Mouse (Mus musculus): Measurements from ENCODE around the gene Lair1. TPM values are rescaled to one million over a fixed set of nuclear protein-coding genes. Genes with fewer than 3 reads are reported as not detected.
"Not testable (repeated sequence)": the region's sequence is repeated elsewhere in the genome, so short reads cannot be mapped to it uniquely, and the experiment has no call there.

Lair1 gene
- total RNA-seq, 2 experiments from 2014 or later = 7.2 to 10.6 TPM

DNA sequence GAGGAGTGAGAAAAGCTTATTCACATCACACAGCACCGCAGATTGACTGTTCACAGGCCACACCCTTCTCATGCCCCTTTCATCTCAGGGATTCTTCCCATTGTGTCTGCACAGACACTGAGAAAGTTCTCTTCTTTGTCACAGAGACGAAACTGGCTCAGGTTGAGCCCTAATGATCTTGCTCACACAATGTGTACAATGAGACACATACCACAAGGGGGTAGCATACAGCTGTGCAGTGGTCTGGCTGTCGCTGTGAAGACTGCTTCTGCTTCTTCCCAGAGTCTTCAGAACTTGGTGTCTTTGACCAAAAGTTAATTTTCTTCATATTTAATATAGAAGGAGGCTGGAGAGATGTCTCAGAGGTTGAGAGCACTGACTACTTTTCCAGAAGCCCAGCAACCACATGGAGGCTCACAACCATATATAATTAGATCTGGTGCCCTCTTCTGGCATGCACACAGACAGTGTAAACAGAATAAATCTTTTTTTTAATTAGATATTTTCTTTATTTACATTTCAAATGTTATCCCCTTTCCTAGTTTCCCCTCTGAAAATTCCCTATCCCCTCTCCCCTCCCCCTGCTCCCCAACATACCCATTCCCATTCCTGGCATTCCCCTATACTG is 36.1 kb downstream of the Lair1 start:
- ATAC-seq (replicated peaks; ENCODE audit: low FRiP score, low TSS enrichment, poor library complexity, severe bottlenecking) = peak; percentile 100

DNA sequence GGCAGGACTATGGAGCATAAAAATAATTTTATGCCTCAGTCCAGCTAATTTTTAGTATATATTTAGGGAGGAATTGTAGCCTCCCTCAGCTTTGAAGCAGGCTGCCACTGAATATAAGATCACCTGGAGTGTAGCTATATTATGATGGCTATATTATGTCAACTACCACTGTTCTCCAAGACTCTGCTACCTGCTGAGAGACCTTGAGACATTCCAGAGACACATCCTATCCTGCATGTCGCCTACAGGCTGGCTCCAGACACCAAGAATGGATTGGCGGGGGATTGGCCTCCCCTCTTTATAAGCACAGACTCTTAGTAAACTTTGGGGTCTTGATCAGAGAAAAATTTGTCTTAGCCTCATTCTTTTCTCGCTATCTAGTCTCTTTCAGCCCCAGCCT is 58.4 kb downstream of the Lair1 start:
- not testable (repeated sequence) for ATAC-seq (replicated peaks; ENCODE audit: low FRiP score, low TSS enrichment, poor library complexity, severe bottlenecking)

DNA sequence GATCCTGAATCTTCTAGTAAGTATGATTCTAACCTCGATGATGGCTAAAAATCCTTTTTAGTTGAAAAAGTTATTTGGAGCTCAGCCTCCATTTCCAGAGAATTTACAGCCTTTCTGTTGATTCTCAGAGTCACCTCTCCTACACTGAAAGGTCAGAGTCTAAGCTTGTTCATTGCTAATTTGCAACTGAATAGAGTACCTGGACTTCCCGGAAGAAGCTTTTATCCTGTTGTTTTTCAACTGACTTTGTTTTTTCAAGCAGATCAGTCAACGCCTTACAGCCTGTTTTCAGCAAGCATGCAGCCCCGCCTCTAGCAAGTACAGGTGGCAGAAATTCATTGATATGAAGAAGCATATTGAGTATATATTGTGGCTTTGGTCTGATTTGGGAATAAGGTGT is 59.0 kb downstream of the Lair1 start:
- not testable (repeated sequence) for ATAC-seq (replicated peaks; ENCODE audit: low FRiP score, low TSS enrichment, poor library complexity, severe bottlenecking)

DNA sequence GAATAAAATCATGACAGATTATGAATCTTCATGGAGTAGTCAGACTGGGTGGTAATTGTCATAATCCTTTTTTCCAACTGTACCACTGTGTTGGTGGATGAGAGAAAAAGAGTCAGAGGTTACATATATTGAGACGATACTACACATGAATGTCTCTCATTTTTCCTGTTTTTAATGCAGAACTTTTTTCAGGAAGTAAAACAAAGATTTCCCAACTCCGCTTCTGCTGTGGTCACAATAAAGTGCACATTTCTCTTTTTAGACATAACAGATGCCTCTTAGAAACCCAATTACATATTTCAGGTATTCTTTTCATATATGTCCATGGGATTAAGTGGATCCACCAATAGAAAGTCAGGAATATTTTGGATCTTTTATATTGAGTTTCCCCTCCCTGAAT is 101.0 kb downstream of the Lair1 start:
- ATAC-seq (replicated peaks; ENCODE audit: low FRiP score, low TSS enrichment, poor library complexity, severe bottlenecking) = no peak

DNA sequence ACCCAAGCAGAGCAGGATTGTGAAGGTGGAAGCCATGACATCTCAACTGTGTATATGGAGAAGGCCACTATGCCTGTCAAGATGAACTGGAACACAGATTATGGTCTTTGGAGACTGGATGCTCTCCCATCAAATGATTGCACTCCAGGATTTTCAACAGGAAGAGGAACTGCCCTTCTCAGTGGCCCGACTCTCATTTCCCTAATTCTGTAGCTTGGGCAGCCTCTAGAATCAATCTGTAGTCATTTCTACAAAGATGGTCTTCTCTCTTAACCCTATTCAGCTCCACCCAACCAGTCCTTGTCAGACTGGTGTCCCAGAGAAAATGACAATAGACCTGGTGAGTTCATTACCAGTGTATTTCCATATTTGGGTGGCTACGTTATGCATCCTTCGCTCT is 105.6 kb downstream of the Lair1 start:
- ATAC-seq (replicated peaks; ENCODE audit: low FRiP score, low TSS enrichment, poor library complexity, severe bottlenecking) = no peak

Other genes with a start within 250 kb of the Lair1 start
- not detected in 2 replicates for gene Gm15448, start 237.5 kb downstream of the Lair1 start, total RNA-seq (2014; fragmentation: Nextera tagmentation)
- gene Gm15448, start 237.5 kb downstream of the Lair1 start, total RNA-seq (2017) = 1.4 TPM in 1 of 2 replicates, not detected in the other
- not detected in 2 replicates for gene Pira2, start 218.2 kb downstream of the Lair1 start, total RNA-seq (2014; fragmentation: Nextera tagmentation)
- gene Pira2, start 218.2 kb downstream of the Lair1 start, total RNA-seq (2017) = 0.19 TPM in 1 of 2 replicates, not detected in the other
- not detected in 2 replicates for gene Gm14548, start 165.1 kb downstream of the Lair1 start, total RNA-seq (2014; fragmentation: Nextera tagmentation)
- gene Gm14548, start 165.1 kb downstream of the Lair1 start, total RNA-seq (2017) = not detected in 2 replicates
- gene Lilra6, start 147.7 kb downstream of the Lair1 start, total RNA-seq (2014; fragmentation: Nextera tagmentation) = 0.47 TPM in 1 of 2 replicates, not detected in the other
- not detected in 2 replicates for gene Lilra6, start 147.7 kb downstream of the Lair1 start, total RNA-seq (2017)
- not detected in 2 replicates for gene Ttyh1, start 56.2 kb upstream of the Lair1 start, total RNA-seq (2014; fragmentation: Nextera tagmentation)
- gene Ttyh1, start 56.2 kb upstream of the Lair1 start, total RNA-seq (2017) = not detected in 2 replicates
- 102 and 142 TPM in 2 replicates for gene Leng8, start 73.8 kb upstream of the Lair1 start, total RNA-seq (2014; fragmentation: Nextera tagmentation)
- gene Leng8, start 73.8 kb upstream of the Lair1 start, total RNA-seq (2017) = 21.7 and 26.6 TPM in 2 replicates
- 0.47 TPM in 1 of 2 replicates, not detected in the other for gene Leng9, start 87.2 kb upstream of the Lair1 start, total RNA-seq (2014; fragmentation: Nextera tagmentation)
- gene Leng9, start 87.2 kb upstream of the Lair1 start, total RNA-seq (2017) = 2.6 and 3.2 TPM in 2 replicates
- not detected in 2 replicates for gene Cdc42ep5, start 101.7 kb upstream of the Lair1 start, total RNA-seq (2014; fragmentation: Nextera tagmentation)
- gene Cdc42ep5, start 101.7 kb upstream of the Lair1 start, total RNA-seq (2017) = not detected in 2 replicates
- gene Lilra5, start 174.6 kb upstream of the Lair1 start, total RNA-seq (2014; fragmentation: Nextera tagmentation) = not detected in 2 replicates
- not detected in 2 replicates for gene Lilra5, start 174.6 kb upstream of the Lair1 start, total RNA-seq (2017)